Mouse (Mus musculus) cortical plate, adult 2 months (tissue): ENCODE data around the gene Higd2a.

Source experiments
- CTCF ChIP-seq: fragments of 200-500 bp; IDR thresholded peaks from 2 replicates; pipeline ENCODE4 v1.5.1; 2011; ENCODE audit warnings: mild to moderate bottlenecking, control low read depth, low read length; ENCODE audit not compliant: insufficient read depth; ENCODE audit errors: extremely low read depth
- POLR2A ChIP-seq: fragments of 200-500 bp; IDR thresholded peaks from 2 replicates; pipeline ENCODE4 v1.6.1; 2011; ENCODE audit warnings: mild to moderate bottlenecking, low read length, control low read depth; ENCODE audit not compliant: insufficient read depth; ENCODE audit errors: extremely low read depth

DNA sequence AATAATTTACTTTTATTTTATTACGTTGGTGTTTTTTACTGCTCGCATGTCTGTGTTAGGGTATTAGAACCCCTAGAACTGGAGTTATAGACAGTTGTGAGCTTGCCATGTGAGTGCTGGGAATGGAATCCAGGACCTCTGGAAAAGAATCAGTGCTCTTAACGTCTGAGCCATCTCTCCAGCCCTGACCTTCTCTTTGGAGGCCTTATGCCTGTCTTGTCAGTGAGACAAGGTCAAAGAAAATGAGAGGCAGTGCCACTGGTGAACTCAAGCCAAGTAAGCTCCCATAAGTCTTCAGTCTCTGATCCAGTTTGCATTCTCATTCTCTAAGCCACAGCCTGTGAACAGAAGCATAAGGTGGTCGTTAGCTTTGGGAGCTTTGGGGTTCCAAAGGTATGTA lies 19.3 kb upstream of the Higd2a start:
- TF ChIP-seq CTCF (no peak), POLR2A (no peak)
